Mouse (Mus musculus): ENCODE measurements around the gene Gsk3a. TPM values are rescaled to one million over a fixed set of nuclear protein-coding genes. Genes with fewer than 3 reads are reported as not detected.
A peak's percentile ranks its signal among the peaks of the same experiment; 100 is the strongest.
"Not testable (repeated sequence)": the region's sequence is repeated elsewhere in the genome, so short reads cannot be mapped to it uniquely, and the experiment has no call there.

Gene Gsk3a
- polyA plus RNA-seq, 1 experiment = 95.8 TPM

GRCm38 (mm10) chr7:25273259-25274241 is 35.9 kb upstream of the Gsk3a start:
- no peak for DNase-seq (ENCODE audit: low read depth, low spot score)
- WGBS = 83% methylated on average over 22 of the region's 22 CpGs

- WGBS = 89% methylated on average over 38 of the region's 38 CpGs
- no peak for DNase-seq (ENCODE audit: low read depth, low spot score)
Measured at GRCm38 (mm10) chr7:25272445-25273258, 35.0 kb upstream of the Gsk3a start.

GRCm38 (mm10) chr7:25271651-25272444 is 34.2 kb upstream of the Gsk3a start:
- no peak for DNase-seq (ENCODE audit: low read depth, low spot score)
- 93% methylated on average over 30 of the region's 30 CpGs for WGBS

- WGBS = 90% methylated on average over 35 of the region's 35 CpGs
- no peak for DNase-seq (ENCODE audit: low read depth, low spot score)
Measured at GRCm38 (mm10) chr7:25270652-25271633, 33.3 kb upstream of the Gsk3a start.

GRCm38 (mm10) chr7:25269545-25270271 is 32.1 kb upstream of the Gsk3a start:
- no peak for DNase-seq (ENCODE audit: low read depth, low spot score)
- 59% methylated on average over 8 of the region's 8 CpGs for WGBS

- no peak for DNase-seq (ENCODE audit: low read depth, low spot score)
- WGBS = 16% methylated on average over 4 of the region's 4 CpGs
Measured at GRCm38 (mm10) chr7:25269029-25269428, 31.4 kb upstream of the Gsk3a start.

- WGBS = 3% methylated on average over 7 of the region's 7 CpGs
- DNase-seq (ENCODE audit: low read depth, low spot score) = no peak
Measured at GRCm38 (mm10) chr7:25268588-25268987, 30.9 kb upstream of the Gsk3a start.

GRCm38 (mm10) chr7:25267751-25268463 is 30.3 kb upstream of the Gsk3a start:
- WGBS = under 1% methylated on average over 33 of the region's 33 CpGs

GRCm38 (mm10) chr7:25267301-25267750 is 29.7 kb upstream of the Gsk3a start, which contains the start of gene Cic:
TSS of gene Cic (plus strand) at chr7:25267704.
- under 1% methylated on average over 29 of the region's 29 CpGs for WGBS
- DNase-seq (ENCODE audit: low read depth, low spot score) = peak; percentile 93

More at GRCm38 (mm10) chr7:25267751-25268463, 30.3 kb upstream of the Gsk3a start:
- DNase-seq (ENCODE audit: low read depth, low spot score) = peak; percentile 100

- 91% methylated on average over 8 of the region's 8 CpGs for WGBS
Measured at GRCm38 (mm10) chr7:25266180-25266962, 28.7 kb upstream of the Gsk3a start.

GRCm38 (mm10) chr7:25265743-25266142 is 28.1 kb upstream of the Gsk3a start:
- 82% methylated on average over 5 of the region's 5 CpGs for WGBS

More at GRCm38 (mm10) chr7:25266180-25266962, 28.7 kb upstream of the Gsk3a start:
- DNase-seq (ENCODE audit: low read depth, low spot score) = no peak

GRCm38 (mm10) chr7:25263968-25264870 is 26.6 kb upstream of the Gsk3a start:
- no peak for DNase-seq (ENCODE audit: low read depth, low spot score)
- WGBS = 60% methylated on average over 17 of the region's 17 CpGs

More at GRCm38 (mm10) chr7:25265743-25266142, 28.1 kb upstream of the Gsk3a start:
- not testable (repeated sequence) for DNase-seq (ENCODE audit: low read depth, low spot score)

GRCm38 (mm10) chr7:25261896-25262295 is 24.2 kb upstream of the Gsk3a start:
- 70% methylated on average over 1 of the region's 1 CpGs for WGBS
- no peak for DNase-seq (ENCODE audit: low read depth, low spot score)

- no peak for DNase-seq (ENCODE audit: low read depth, low spot score)
- 49% methylated on average over 8 of the region's 8 CpGs for WGBS
Measured at GRCm38 (mm10) chr7:25251822-25252221, 14.2 kb upstream of the Gsk3a start.

All from large intestine, adult 2 months (tissue).